Mouse (Mus musculus): ENCODE data around the gene Fbxl13.

Gene Fbxl13

GRCm38 (mm10) chr5:21575210-21575550 lies 70.3 kb downstream of the Fbxl13 start:
- DNase-seq (ENCODE audit: low read depth, low spot score), result no peak

GRCm38 (mm10) chr5:21574386-21575209 lies 70.8 kb downstream of the Fbxl13 start:
- DNase-seq (ENCODE audit: low read depth, low spot score), result no peak

DNA sequence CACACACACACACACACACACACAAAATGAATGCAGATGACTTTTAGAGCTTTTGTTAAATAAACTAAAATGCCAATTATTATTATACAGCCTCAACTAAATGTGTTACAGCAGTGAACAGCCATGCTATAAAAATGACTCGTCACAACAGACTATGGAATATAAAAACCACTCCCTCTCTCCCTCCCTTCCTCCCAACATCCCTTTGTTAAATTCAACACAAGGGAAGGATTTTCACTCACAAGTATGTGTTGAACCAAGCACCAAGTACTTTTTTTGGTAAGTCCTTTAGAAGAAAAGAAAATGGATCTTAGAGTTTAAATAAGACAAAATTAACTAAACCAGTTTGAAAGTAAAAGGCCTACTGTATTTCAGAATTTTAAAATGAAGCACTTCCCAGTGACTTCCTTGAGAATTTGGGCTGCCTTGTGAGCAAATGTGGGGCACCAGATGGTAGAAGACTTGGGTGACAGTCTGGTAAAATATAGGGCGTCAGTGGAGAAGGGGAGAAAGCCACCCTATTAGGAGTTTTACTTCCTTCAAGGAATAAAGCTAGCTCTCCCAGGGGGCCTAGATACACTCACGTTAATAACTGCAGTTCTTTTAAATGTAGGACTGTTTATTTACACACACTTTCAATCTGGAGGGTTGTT lies 72.5 kb downstream of the Fbxl13 start:
- DNase-seq (ENCODE audit: low read depth, low spot score), result no peak

DNA sequence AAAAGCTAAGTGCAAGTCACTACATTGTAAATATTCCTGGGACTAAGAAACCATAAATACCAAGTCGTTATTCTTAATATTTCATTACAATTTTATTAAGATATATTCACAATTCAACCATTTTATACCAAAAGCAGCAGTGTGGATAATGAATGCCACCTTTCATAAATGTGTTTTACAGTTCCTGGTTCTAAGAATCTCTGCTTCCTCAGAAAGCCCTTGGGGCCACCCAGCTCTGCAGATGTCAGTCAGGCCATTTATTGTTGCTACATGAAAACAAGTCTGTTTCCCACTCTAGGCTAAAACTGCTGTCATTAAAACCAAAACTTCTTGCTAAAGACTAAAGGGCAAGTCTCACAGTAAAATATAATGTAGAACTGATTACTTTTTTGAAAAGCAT lies 77.7 kb downstream of the Fbxl13 start:
- no peak for DNase-seq (ENCODE audit: low read depth, low spot score)

DNA sequence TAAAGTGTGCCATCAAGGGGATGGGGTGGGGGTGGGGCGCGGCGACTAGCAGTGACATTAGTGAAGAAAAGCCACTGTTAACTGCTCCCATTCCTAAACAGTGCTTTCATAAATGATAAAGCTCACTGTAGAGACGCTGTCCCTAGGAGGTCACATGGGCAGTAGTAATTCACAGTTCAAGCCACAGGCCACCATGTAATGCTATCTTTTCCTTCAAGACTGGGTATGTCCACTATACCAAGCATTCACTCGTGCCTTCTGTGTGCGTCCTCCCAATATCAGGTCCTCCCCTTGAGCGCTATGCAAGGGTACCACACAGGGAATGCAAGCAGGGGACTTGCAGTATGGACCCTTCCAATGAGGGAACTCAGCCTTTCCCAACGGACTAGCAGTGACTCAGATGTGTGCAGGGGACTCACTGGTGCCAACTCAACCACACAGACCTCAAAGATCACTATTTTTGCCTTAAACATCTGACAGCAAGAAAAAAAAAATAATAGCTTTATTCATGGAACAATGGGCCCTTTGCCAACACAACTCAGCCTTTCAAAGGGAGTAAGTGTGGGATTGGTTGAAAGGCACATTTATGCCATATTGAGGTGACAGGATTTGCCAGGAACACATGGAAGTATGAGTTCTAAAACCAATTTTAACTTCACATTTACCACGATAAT lies 79.9 kb downstream of the Fbxl13 start:
- no peak for DNase-seq (ENCODE audit: low read depth, low spot score)

DNA sequence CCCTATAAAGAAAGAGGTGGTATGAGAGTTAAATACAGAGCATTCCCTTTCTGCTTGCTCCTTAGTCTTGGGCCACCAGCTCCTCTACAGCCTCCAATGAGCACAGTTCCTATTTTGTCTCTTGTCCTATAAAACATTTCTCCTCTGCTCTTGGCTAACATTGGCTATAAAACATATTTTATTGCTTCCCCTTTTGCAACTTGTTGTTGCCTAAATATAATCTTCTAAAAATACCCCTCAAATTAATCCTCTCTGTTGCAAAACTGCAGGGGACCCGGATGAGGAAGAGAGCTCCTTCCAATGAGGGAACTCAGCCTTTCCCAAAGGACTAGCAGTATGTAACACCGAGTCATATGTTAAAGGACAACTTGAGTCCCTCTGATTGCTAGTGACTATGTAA lies 81.5 kb downstream of the Fbxl13 start:
- no peak for DNase-seq (ENCODE audit: low read depth, low spot score)

GRCm38 (mm10) chr5:21556502-21556901 lies 88.9 kb downstream of the Fbxl13 start:
- no peak for DNase-seq (ENCODE audit: low read depth, low spot score)

GRCm38 (mm10) chr5:21554732-21555131 lies 90.7 kb downstream of the Fbxl13 start:
- DNase-seq (ENCODE audit: low read depth, low spot score), result no peak

GRCm38 (mm10) chr5:21553685-21554084 lies 91.7 kb downstream of the Fbxl13 start:
- DNase-seq (ENCODE audit: low read depth, low spot score), result no peak

DNA sequence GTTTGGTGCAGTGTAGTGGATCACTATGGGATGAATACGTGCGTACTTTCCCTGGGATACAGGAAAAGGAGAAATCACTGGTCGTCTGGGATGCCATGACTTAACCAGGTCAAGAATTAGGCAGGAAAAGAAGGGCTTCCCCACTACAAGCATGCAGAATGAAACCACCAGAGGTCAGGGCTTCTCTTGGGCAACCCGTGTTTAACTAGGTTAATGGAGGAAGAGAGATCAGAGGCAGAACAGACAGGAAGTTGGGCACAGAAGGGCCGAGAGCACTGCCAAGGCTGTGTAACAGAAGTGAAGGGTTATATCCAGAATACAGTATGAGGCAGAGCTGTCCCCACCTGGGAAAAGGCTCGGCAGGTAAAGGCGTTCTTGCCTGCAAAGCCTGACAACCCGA lies 98.4 kb downstream of the Fbxl13 start:
- no peak for DNase-seq (ENCODE audit: low read depth, low spot score)

DNA sequence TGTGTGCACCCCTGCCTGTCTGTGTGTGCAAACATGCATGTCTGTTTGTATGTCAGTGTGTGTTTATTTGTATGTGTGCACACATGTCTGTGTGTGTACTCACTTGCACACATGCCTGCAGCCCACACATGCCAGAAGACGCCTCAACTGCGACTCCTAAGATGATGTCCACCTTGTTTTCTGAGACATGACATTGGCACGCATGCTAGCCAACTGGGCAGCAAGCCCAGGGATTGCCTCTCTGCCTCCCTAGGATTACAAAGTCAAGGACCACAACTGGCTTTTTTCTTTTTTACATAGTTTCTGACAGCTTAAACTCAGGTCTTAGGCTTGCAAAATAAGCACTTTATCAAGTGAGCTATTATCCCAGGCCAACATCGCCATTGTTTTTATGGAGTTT lies 99.6 kb downstream of the Fbxl13 start:
- DNase-seq (ENCODE audit: low read depth, low spot score), result no peak

GRCm38 (mm10) chr5:21545227-21545626 lies 100.2 kb downstream of the Fbxl13 start:
- DNase-seq (ENCODE audit: low read depth, low spot score), result no peak

- DNase-seq (ENCODE audit: low read depth, low spot score), result no peak
Measured at GRCm38 (mm10) chr5:21544821-21545220, 100.6 kb downstream of the Fbxl13 start.

DNA sequence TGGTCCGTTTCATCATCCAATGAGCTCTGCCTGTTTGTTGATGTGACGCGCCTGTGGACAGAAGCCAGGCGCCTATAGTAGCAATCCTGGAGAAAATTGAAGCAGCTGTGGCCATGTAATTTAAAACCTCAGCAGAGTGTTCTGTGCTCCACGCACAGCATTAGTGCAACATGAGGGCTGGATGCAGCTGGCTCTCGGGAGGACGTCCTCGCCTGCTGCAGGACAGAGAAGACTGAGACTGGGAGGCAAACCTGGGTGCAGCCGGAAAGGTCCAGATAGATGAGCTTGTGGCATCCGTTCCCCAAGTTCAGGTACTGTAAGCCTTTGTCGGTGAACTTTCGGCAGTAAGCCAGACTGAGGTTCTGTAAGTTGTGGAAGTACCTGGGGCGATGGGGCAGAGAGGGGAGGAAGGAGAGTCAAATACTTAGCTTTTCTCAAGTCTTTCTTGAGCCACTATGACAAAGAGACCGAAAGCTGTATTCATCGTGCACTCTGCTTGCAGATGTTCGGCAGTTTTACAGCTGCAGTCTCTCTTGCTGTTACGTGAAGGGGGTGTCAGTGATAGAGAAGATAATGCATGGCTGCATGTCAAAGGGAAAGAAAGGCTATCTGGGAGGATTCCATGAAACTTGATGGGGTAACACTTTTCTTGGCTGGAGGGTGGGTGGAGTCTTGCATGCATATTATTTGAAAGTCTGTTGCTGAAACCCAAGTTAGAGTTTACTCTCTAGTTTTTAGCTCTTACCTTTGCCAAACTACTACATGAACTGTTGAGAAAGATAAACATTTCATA lies 101.8 kb downstream of the Fbxl13 start, which contains the start of gene Lrrc17:
TSS of gene Lrrc17 (plus strand) at position 151 of the 793 bp plus-strand sequence.
- no peak for DNase-seq (ENCODE audit: low read depth, low spot score)

DNA sequence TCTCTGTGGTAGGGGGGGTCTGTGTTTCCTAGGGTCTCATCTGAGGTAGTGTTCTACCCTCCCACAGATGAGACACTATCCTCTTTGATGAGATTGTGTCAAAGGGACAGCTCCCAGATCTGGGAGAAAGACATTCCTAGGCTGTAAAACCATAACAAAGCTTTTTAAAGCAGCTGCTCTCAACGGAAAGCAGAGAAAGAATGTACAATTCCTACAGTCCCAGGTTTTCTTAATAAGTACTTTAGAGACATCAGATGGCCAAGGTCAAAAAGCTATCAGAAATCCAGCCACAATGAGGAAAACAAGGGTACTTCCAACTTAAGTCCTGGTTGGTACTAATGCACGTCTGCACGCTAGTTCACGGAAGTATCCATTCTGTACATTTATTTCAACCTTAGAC lies 103.2 kb downstream of the Fbxl13 start:
- no peak for DNase-seq (ENCODE audit: low read depth, low spot score)

DNA sequence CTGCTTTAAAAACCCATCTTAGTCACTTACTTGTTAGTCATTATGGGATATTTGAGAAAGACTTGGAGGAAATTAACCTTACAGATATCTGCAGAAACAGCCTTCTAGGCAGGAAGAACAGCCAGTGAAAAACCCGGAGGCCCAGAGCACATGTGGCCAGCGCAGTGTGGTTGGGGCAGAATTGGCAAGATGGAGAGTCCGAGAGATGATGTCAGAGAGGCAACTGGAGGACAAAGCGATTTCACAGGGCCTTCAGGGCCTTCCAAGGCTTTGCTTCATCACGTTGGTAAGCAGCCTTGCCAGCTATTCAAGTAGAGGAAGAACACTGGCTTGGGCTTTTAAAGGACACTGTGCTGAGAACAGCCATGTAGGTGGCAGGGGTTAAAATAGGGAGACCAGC lies 112.5 kb downstream of the Fbxl13 start:
- DNase-seq (ENCODE audit: low read depth, low spot score), result no peak

- no peak for DNase-seq (ENCODE audit: low read depth, low spot score)
Measured at GRCm38 (mm10) chr5:21532126-21532525, 113.3 kb downstream of the Fbxl13 start.

DNA sequence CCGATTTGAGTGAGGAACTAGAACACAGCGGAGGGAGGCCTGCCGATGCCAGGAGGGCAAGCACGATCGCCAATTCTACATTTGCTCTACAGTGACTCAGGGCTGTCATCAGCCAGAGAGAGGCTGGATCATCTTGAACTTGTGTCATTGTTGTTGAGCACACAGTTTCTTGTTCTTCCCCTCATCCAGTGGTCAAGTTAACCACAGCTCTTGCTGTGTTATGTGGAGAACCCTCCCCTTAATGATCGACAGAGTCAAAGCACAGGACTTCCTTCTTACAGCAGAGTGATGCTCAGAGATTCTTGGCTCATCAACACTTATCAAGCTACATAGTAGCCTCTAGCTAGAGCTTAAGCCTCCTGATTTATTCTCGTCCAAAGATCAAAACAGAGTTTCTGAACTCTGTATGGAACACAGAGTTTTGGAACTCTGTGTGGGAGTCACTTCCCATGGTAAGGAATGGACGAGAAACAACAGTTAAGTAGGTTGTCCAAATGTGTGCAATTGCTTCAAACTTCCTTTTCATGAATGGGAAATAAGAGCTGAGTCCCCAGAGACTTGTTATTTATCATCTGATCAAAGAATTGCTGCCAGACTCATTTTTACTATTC lies 116.2 kb downstream of the Fbxl13 start:
- DNase-seq (ENCODE audit: low read depth, low spot score), result no peak

- DNase-seq (ENCODE audit: low read depth, low spot score), result no peak
Measured at GRCm38 (mm10) chr5:21528068-21528842, 117.2 kb downstream of the Fbxl13 start.

DNA sequence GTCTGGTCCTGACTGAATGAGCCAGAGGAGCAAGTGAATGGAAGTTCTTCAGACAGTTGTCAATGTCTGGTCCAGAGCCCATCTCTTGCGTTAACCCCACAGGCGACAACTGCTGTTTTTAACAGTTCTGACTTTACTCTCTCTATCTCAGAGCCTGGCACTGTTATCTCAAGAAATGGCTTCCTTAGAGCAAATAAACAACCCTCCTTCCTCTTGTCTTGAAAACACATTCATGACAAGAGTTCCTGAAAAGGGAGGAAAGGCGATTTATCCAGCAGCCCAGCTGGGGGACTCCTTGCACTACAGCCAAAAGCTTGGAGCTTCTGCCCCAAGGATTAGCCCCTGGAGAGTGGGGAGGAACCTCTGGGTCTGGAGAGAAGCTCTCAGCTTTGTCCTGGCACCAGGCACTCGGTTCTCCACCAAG lies 117.9 kb downstream of the Fbxl13 start:
- DNase-seq (ENCODE audit: low read depth, low spot score), result no peak
